Mouse (Mus musculus) testis, adult 2 months (tissue): ENCODE results near the gene Alg13. TPM values are rescaled to one million over a fixed set of nuclear protein-coding genes. Genes with fewer than 3 reads are reported as not detected.

Source experiments
- H3K27ac ChIP-seq: fragments of 200-500 bp; 2 replicates; pipeline ENCODE4 v1.5.1; 2012; ENCODE audit warnings: low read depth, low read length; ENCODE audit not compliant: control insufficient read depth, insufficient read depth
- H3K27me3 ChIP-seq: fragments of 200-500 bp; 2 replicates; pipeline ENCODE4 v1.6.1; 2012; ENCODE audit warnings: mild to moderate bottlenecking, low read length, moderate library complexity; ENCODE audit not compliant: control insufficient read depth, insufficient read depth
- H3K36me3 ChIP-seq: fragments of 200-500 bp; 2 replicates; pipeline ENCODE4 v1.6.1; 2012; ENCODE audit warnings: mild to moderate bottlenecking, low read length; ENCODE audit not compliant: control insufficient read depth, insufficient read depth
- H3K4me1 ChIP-seq: fragments of 200-500 bp; 2 replicates; pipeline ENCODE4 v1.6.1; 2012; ENCODE audit warnings: low read length; ENCODE audit not compliant: control insufficient read depth, insufficient read depth
- H3K4me3 ChIP-seq: fragments of 200-500 bp; 2 replicates; pipeline ENCODE4 v1.5.1; 2012; ENCODE audit warnings: low read depth, mild to moderate bottlenecking, low read length, moderate library complexity, mixed read lengths; ENCODE audit not compliant: control insufficient read depth
- CTCF ChIP-seq: fragments of 200-500 bp; IDR thresholded peaks from 2 replicates; pipeline ENCODE4 v1.5.1; 2012; ENCODE audit warnings: low read depth, mild to moderate bottlenecking, inconsistent platforms, low read length, moderate library complexity; ENCODE audit not compliant: control insufficient read depth, insufficient read depth, insufficient replicate concordance
- POLR2A ChIP-seq: fragments of 200-500 bp; IDR thresholded peaks from 2 replicates; pipeline ENCODE4 v1.6.1; 2012; ENCODE audit warnings: low read depth, mild to moderate bottlenecking, inconsistent platforms, low read length, moderate library complexity; ENCODE audit not compliant: control insufficient read depth
- polyA plus RNA-seq: library from polyadenylated mRNA; depleted of rRNA; stranded (reverse); fragments of >200 nt; gene quantifications from 2 replicates; pipeline ENCODE4 v1.2.3, GENCODE M21; 2012; rRNA removed

The Alg13 gene
- polyA plus RNA-seq: 19.9 and 30.2 TPM in 2 replicates

DNA sequence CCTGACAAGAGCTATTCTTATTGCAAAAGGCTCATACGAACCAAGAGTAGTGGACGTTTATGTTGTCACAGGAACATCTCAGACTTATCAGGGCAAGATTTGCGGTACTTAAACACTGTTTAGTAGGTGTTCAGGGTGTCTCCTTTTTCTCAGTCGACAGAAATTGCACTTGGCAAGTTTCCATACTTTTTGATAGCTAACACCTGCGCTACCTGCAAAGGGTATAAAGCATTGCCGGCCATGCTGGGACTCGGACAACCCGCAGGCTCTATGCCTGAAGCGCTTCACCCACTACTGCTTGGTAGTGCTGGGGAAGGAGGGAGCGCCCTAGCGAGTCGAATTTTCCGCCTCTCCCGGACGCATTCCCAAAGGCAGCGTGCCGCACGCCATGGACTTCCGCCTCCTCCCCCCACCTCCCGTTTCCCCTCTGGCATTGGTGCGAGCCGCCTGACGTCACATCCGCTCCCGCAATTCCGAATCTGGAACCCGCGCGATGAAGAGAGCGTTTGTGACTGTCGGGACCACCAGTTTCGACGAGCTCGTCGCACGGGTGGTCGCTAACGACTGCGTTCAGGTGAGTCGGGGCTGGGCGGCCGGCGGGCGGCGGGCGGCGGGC is at the start of gene Alg13:
Alg13 (plus strand) TSS at position 257 of the 616 bp plus-strand sequence.
- Histone ChIP-seq H3K36me3 (no peaks in the 10 kb centered on the region), H3K27ac (peak within 1 kb of the TSS; percentile 97), H3K4me1 (peaks cover 6% of the 10 kb centered on the region), H3K27me3 (no peaks in the 10 kb centered on the region), H3K4me3 (peak within 1 kb of the TSS; percentile 93)
- TF ChIP-seq CTCF: no peak
- peak; percentile 68; the same call in 1 of the 2 replicates for TF ChIP-seq POLR2A

GRCm38 (mm10) chrX:144268606-144269005 is 49.0 kb upstream of the Alg13 start:
- H3K27ac ChIP-seq: no peak overlapping the region
- H3K4me3 ChIP-seq: no peak overlapping the region
- TF ChIP-seq CTCF: no peak
- TF ChIP-seq POLR2A: no peak

GRCm38 (mm10) chrX:144301476-144301875 is 16.1 kb upstream of the Alg13 start:
- no peaks in the 10 kb centered on the region for H3K4me1 ChIP-seq
- no peaks in the 10 kb centered on the region for H3K27me3 ChIP-seq
- no peak for TF ChIP-seq CTCF
- TF ChIP-seq POLR2A: no peak
- H3K4me3 ChIP-seq: no peak overlapping the region
- H3K36me3 ChIP-seq: no peaks in the 10 kb centered on the region
- H3K27ac ChIP-seq: no peak overlapping the region

More at GRCm38 (mm10) chrX:144268606-144269005, 49.0 kb upstream of the Alg13 start:
- H3K4me1 ChIP-seq: no peaks in the 10 kb centered on the region
- H3K36me3 ChIP-seq: no peaks in the 10 kb centered on the region
- no peaks in the 10 kb centered on the region for H3K27me3 ChIP-seq

DNA sequence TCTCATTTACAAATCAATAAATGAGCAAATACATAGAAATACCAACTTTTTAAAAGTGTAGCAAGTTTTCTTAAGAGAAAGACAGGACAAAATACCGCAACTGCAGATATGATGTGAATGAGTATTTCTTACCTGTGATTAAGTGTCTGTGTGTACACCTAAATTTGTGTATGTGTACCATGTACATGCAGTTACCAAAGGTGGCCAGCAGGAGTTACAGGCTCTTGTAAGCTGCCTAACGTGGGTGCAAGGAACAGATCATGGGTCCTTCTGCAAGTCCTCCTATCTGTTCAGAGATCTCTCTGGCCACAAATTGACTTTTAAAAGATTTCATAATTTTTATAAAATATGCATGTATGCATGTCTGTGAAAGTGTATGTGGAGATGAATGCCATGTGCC is 11.9 kb upstream of the Alg13 start:
- Histone ChIP-seq H3K4me1 (no peaks in the 10 kb centered on the region), H3K27me3 (no peaks in the 10 kb centered on the region), H3K27ac (no peak overlapping the region), H3K4me3 (no peak overlapping the region), H3K36me3 (no peaks in the 10 kb centered on the region)
- TF ChIP-seq CTCF (no peak), POLR2A (no peak)

GRCm38 (mm10) chrX:144314041-144314440 is 3.6 kb upstream of the Alg13 start:
- H3K27ac ChIP-seq: no peak overlapping the region
- H3K4me1 ChIP-seq: peaks cover 6% of the 10 kb centered on the region
- no peak overlapping the region for H3K4me3 ChIP-seq
- TF ChIP-seq CTCF (no peak), POLR2A (no peak)
- no peaks in the 10 kb centered on the region for H3K36me3 ChIP-seq
- H3K27me3 ChIP-seq: no peaks in the 10 kb centered on the region

- Histone ChIP-seq H3K27me3 (no peaks in the 10 kb centered on the region), H3K27ac (no peak overlapping the region), H3K4me1 (peaks cover 6% of the 10 kb centered on the region), H3K36me3 (no peaks in the 10 kb centered on the region), H3K4me3 (no peak overlapping the region)
- TF ChIP-seq POLR2A: no peak
- TF ChIP-seq CTCF: no peak
Measured at GRCm38 (mm10) chrX:144315028-144315427, 2.6 kb upstream of the Alg13 start.

GRCm38 (mm10) chrX:144316004-144316403 is 1.6 kb upstream of the Alg13 start:
- Histone ChIP-seq H3K4me1 (peaks cover 6% of the 10 kb centered on the region), H3K27ac (no peak overlapping the region), H3K27me3 (no peaks in the 10 kb centered on the region), H3K36me3 (no peaks in the 10 kb centered on the region), H3K4me3 (no peak overlapping the region)
- TF ChIP-seq CTCF (no peak), POLR2A (no peak)
